Mouse (Mus musculus) myocyte (in vitro differentiated cells): ENCODE measurements at regions not wholly inside any gene's neighbourhood (a gene's known extent, or its start where the extent isn't known, plus 50 kb on each side); places are given as distances from the start of the nearest gene placed in this dataset.

Experiments used
- CEBPB ChIP-seq: IDR thresholded peaks from 2 replicates; pipeline ENCODE4 v1.6.1; 2011; ENCODE audit warnings: mild to moderate bottlenecking, moderate library complexity; ENCODE audit not compliant: poor library complexity, insufficient read depth, severe bottlenecking
- E2F4 ChIP-seq: IDR thresholded peaks from one replicate; pipeline ENCODE4 v1.6.1; 2011; ENCODE audit warnings: mild to moderate bottlenecking, control low read depth, moderate library complexity; ENCODE audit not compliant: insufficient read depth
- MAX ChIP-seq: IDR thresholded peaks from one replicate; pipeline ENCODE4 v1.6.1; 2011; ENCODE audit warnings: low read depth, mild to moderate bottlenecking, control low read depth
- POLR2A ChIP-seq: IDR thresholded peaks from one replicate; pipeline ENCODE4 v1.6.1; 2011; ENCODE audit warnings: low read depth, mild to moderate bottlenecking, control low read depth, moderate library complexity; ENCODE audit not compliant: insufficient read length
- POLR2AphosphoS2 ChIP-seq: IDR thresholded peaks from one replicate; pipeline ENCODE4 v1.6.1; 2011; ENCODE audit warnings: low read depth, control low read depth; ENCODE audit not compliant: insufficient read length
- TCF12 ChIP-seq: IDR thresholded peaks from one replicate; pipeline ENCODE4 v1.6.1; 2011; ENCODE audit warnings: mild to moderate bottlenecking, control low read depth; ENCODE audit not compliant: poor library complexity, insufficient read depth, severe bottlenecking

GRCm38 (mm10) chr5:64590747-64591146, 212.4 kb upstream of the Klf3 start:
- TF ChIP-seq MAX (no peak), E2F4 (no peak), CEBPB (no peak), POLR2A (no peak), POLR2AphosphoS2 (no peak), TCF12 (no peak)
